ENCODE assay signal across 17 mouse cellular contexts in the genomic region with DNA sequence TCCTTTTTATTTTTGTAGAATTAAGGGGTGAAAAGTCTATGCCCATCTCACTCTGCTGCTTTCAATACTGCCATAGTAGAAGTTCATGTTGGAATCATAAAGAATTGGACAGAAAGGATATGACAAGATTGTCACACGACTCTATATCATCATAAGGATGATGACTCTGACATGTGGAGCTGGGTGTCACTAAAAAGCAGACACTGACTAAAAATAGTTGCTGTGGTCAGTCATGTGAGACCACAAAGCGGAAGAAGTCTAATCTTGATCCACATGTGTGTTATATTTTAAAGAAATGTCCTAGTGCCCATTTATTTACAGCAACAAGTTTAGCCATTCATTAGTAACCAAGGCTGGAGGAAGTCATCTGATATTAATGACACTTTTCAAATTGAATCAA. TPM values are rescaled to one million over a fixed set of nuclear protein-coding genes. Genes with fewer than 3 reads are reported as not detected.
A peak's percentile ranks its signal among the peaks of the same experiment; 100 is the strongest.
DNase-seq lines count a peak whose midpoint lies in the region; ATAC-seq lines count a peak whose summit lies in the region.
"Had no signal": no experiment of that assay in that cellular context is flagged by ENCODE, and none has a peak within 500 bp of the region (broad histone marks: within the 10 kb centered on the region; RNA-seq: fewer than 3 reads in every experiment).

No protein-coding gene starts in this region.

- peak; percentile 16 for DNase-seq in heart, adult 8-10 months (ENCODE audit: low spot score)
- no peak for DNase-seq in heart, postnatal 4 days
- peak; percentile 94 for DNase-seq in 416B (ENCODE audit: low read depth)
- DNase-seq in c-Kit-positive CD71-negative TER-119-negative erythroid progenitor cells, embryonic 14.5 days (ENCODE audit: low read depth) = peak; percentile 57
- DNase-seq in frontal cortex, postnatal 36 days (ENCODE audit: low spot score in 2 of 2) = no peak
- DNase-seq in kidney, adult 8-10 months = no peak
- no peak for DNase-seq in MN1 (ENCODE audit: low spot score)
- DNase-seq: cerebellum, adult 11 months; gastrocnemius, postnatal 14 days; heart, postnatal 14 days; kidney, postnatal 36 days; lung, postnatal 14 days had no signal

- peak; percentile 90 for ATAC-seq in megakaryocyte progenitor cell, adult 5-6 weeks (replicated peaks; ENCODE audit: poor library complexity)
- ATAC-seq: forebrain, embryonic 14.5 days; intestine, embryonic 15.5 days; Patski had no signal

RNA-seq across cellular contexts. Expression of a gene that starts 23.3 kb away (rescaled TPM):
- not detected for total RNA-seq in heart, adult 8-10 months (2022)
- total RNA-seq in heart, postnatal 4 days (2021) = not detected
- total RNA-seq in megakaryocyte progenitor cell, adult 5-6 weeks (2015) = not detected in 2 replicates
- total RNA-seq in megakaryocyte progenitor cell, adult 5-6 weeks (2017) = not detected in 2 replicates
- total RNA-seq: adrenal gland, adult 18-20 months; heart, postnatal 14 days had no signal

RNA-seq across cellular contexts. Expression of a gene that starts 48.5 kb away (rescaled TPM):
- under 1 TPM in 2 of 4 experiments, not detected in 2; 0.37 to 0.78 TPM for total RNA-seq in heart, adult 8-10 months (2022)
- total RNA-seq in heart, postnatal 4 days (2021) = under 1 TPM in 1 of 2 experiments, not detected in 1; 0.48 TPM
- total RNA-seq in megakaryocyte progenitor cell, adult 5-6 weeks (2015) = 17.1 and 27.9 TPM in 2 replicates
- total RNA-seq in megakaryocyte progenitor cell, adult 5-6 weeks (2017) = 41.7 and 52.1 TPM in 2 replicates
- total RNA-seq: gastrocnemius, postnatal 14 days had no signal

Comparison
In these comparisons a context has a peak if more than half of its experiments do, and no peak if none do; other contexts are left out.
1. DNase-seq: peak in heart, adult 8-10 months (single experiment), 416B (single experiment) and c-Kit-positive CD71-negative TER-119-negative erythroid progenitor cells, embryonic 14.5 days (single experiment); none in heart, postnatal 4 days (single experiment), frontal cortex, postnatal 36 days (0 of 2), kidney, adult 8-10 months (0 of 2) and MN1 (single experiment).
2. RNA of a gene that starts 48.5 kb away (total RNA-seq): 17.1 to 52.1 TPM in megakaryocyte progenitor cell, adult 5-6 weeks; 0.48 TPM in heart, postnatal 4 days and 0.37 to 0.78 TPM in heart, adult 8-10 months; every median in the first group is over 10 times any median in the second.